Mouse (Mus musculus) embryo, embryonic 11 days (tissue): Measurements from ENCODE around the gene Mob3b.

Experiments
- DNase-seq: peaks from one replicate; pipeline ENCODE4 v3.0.0-alpha.2; 2015

Mob3b gene

GRCm38 (mm10) chr4:35156751-35157611 is at the start of gene Mob3b:
TSS of gene Mob3b (minus strand) at chr4:35157484.
- peak; percentile 92 for DNase-seq

GRCm38 (mm10) chr4:35204659-35205058 is 47.4 kb upstream of the Mob3b start:
- no peak for DNase-seq

- no peak for DNase-seq
These were observed 46.4 kb upstream of the Mob3b start for GRCm38 (mm10) chr4:35203724-35204123.

- no peak for DNase-seq
These were observed 44.4 kb upstream of the Mob3b start for GRCm38 (mm10) chr4:35201700-35202099.

- peak; percentile 60 for DNase-seq
These were observed 35.4 kb upstream of the Mob3b start for GRCm38 (mm10) chr4:35192725-35193124.

GRCm38 (mm10) chr4:35189794-35190193 is 32.5 kb upstream of the Mob3b start:
- no peak for DNase-seq

- no peak for DNase-seq
These were observed 30.5 kb upstream of the Mob3b start for GRCm38 (mm10) chr4:35187617-35188326.

GRCm38 (mm10) chr4:35177926-35178645 is 20.8 kb upstream of the Mob3b start:
- DNase-seq = no peak

- DNase-seq = no peak
These were observed 18.3 kb upstream of the Mob3b start for GRCm38 (mm10) chr4:35175566-35175965.

GRCm38 (mm10) chr4:35173551-35173950 is 16.3 kb upstream of the Mob3b start:
- DNase-seq = no peak

- DNase-seq = no peak
These were observed 15.2 kb upstream of the Mob3b start for GRCm38 (mm10) chr4:35172471-35172870.

- no peak for DNase-seq
These were observed 12.4 kb upstream of the Mob3b start for GRCm38 (mm10) chr4:35169571-35170125.

- DNase-seq = no peak
These were observed 10.6 kb upstream of the Mob3b start for GRCm38 (mm10) chr4:35167855-35168254.

- DNase-seq = no peak
These were observed 8.7 kb upstream of the Mob3b start for GRCm38 (mm10) chr4:35165947-35166346.

GRCm38 (mm10) chr4:35165275-35165674 is 8.0 kb upstream of the Mob3b start:
- DNase-seq = no peak

GRCm38 (mm10) chr4:35157815-35158214 is 531 bp upstream of the Mob3b start:
- no peak for DNase-seq

- DNase-seq = peak; percentile 83
These were observed 1.1 kb downstream of the Mob3b start for GRCm38 (mm10) chr4:35156149-35156611.

GRCm38 (mm10) chr4:35155132-35155922 is 2.0 kb downstream of the Mob3b start:
- peak; percentile 76 for DNase-seq

- peak; percentile 44 for DNase-seq
These were observed 3.2 kb downstream of the Mob3b start for GRCm38 (mm10) chr4:35154051-35154450.

GRCm38 (mm10) chr4:35151756-35152155 is 5.5 kb downstream of the Mob3b start, which contains the start of gene Ifnk:
TSS of gene Ifnk (plus strand) at chr4:35152056.
- DNase-seq = no peak

GRCm38 (mm10) chr4:35150706-35151105 is 6.6 kb downstream of the Mob3b start:
- DNase-seq = no peak

- DNase-seq = no peak
These were observed 9.0 kb downstream of the Mob3b start for GRCm38 (mm10) chr4:35148326-35148725.
